Mouse (Mus musculus) limb, embryonic 15.5 days (tissue): ENCODE measurements around the gene Flot1. TPM values are rescaled to one million over a fixed set of nuclear protein-coding genes. Genes with fewer than 3 reads are reported as not detected.

Experiments
- ATAC-seq: fragments of 200-750 bp; cut with Nextera tagmentation; 2 replicates; pipeline ENCODE4 v1.8.0; 2017; ENCODE audit warnings: low read depth, moderate TSS enrichment; ENCODE audit not compliant: insufficient number of reproducible peaks, low FRiP score, low TSS enrichment
- H3K27ac ChIP-seq: fragments of 300-500 bp; sonication (generic); 2 replicates; pipeline ENCODE4 v1.5.1; 2015; ENCODE audit warnings: moderate library complexity, mild to moderate bottlenecking, inconsistent platforms
- H3K27me3 ChIP-seq: fragments of 300-500 bp; sonication (generic); 2 replicates; pipeline ENCODE4 v1.6.1; 2015; ENCODE audit warnings: inconsistent platforms
- H3K36me3 ChIP-seq: fragments of 300-500 bp; sonication (generic); 2 replicates; pipeline ENCODE4 v1.6.1; 2015; ENCODE audit warnings: inconsistent platforms
- H3K4me1 ChIP-seq: fragments of 300-500 bp; sonication (generic); 2 replicates; pipeline ENCODE4 v1.6.1; 2015; ENCODE audit warnings: inconsistent platforms
- H3K4me2 ChIP-seq: fragments of 300-500 bp; sonication (generic); 2 replicates; pipeline ENCODE4 v1.6.1; 2015; ENCODE audit warnings: mild to moderate bottlenecking, inconsistent platforms
- H3K4me3 ChIP-seq: fragments of 300-500 bp; sonication (generic); 2 replicates; pipeline ENCODE4 v1.5.1; 2015; ENCODE audit warnings: mild to moderate bottlenecking, inconsistent platforms
- H3K9ac ChIP-seq: fragments of 300-500 bp; sonication (generic); 2 replicates; pipeline ENCODE4 v1.6.1; 2015; ENCODE audit warnings: inconsistent platforms
- H3K9me3 ChIP-seq: fragments of 300-500 bp; sonication (generic); 2 replicates; pipeline ENCODE4 v1.6.1; 2016; ENCODE audit warnings: inconsistent platforms
- WGBS: fragments of 180-500 bp; shearing (Covaris S2); methylation state at CpG from one replicate; pipeline ENCODE4 v1.1.7; 2015; 5-methylcytosine and 5-hydroxymethylcytosine counted together
- polyA plus RNA-seq: library from polyadenylated mRNA; unstranded; fragments of >200 nt; fragmentation: Nextera tagmentation; extraction: Ambion mirVana; gene quantifications from 2 replicates; pipeline ENCODE4 v1.2.1, GENCODE M21; 2015

Gene Flot1
- polyA plus RNA-seq, 1 experiment from 2014 or later: 60.2 TPM

DNA sequence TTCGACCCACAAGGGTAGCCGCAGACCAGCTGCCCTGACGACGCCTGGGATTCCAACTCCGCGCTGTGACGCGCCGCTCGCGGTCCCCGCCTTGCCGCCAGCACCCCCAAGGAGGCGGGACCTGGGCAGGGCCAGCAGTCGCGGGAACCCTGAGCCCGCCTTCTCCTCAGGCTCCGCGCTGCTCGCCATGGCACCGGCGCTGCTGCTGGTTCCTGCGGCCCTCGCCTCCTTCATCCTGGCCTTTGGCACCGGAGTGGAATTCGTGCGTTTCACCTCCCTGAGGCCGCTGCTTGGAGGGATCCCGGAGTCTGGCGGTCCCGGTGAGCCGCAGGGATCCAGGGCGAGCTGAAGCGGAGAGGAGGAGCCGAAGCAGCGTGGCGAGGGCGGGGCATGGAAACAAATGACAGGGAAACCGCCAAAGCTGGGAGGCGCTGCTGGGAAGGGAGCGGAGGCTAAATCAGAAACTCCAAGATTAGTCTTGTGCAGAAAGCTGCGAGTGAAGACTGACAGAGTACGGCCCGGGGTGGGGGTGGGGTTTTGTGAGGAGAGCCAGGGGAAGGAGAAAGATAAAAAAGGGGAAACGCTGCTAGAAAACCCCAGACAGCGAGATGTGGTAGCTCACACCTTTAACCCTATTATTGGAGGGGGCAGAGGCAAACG lies 38.3 kb downstream of the Flot1 start, which contains the start of gene Nrm:
TSS of gene Nrm (plus strand) at position 121 of the 660 bp plus-strand sequence.
- H3K4me3 ChIP-seq: peak within 1 kb of the TSS; percentile 69
- H3K27me3 ChIP-seq: no peaks in the 10 kb centered on the region
- peaks cover 19% of the 10 kb centered on the region for H3K4me1 ChIP-seq
- 1% methylated on average over 47 of the region's 47 CpGs for WGBS
- H3K27ac ChIP-seq: peak within 1 kb of the TSS; percentile 97
- H3K9me3 ChIP-seq: no peaks in the 10 kb centered on the region
- peaks cover 29% of the 10 kb centered on the region for H3K36me3 ChIP-seq
- H3K4me2 ChIP-seq: peak within 1 kb of the TSS; percentile 61
- H3K9ac ChIP-seq: peak within 1 kb of the TSS; percentile 76
- ATAC-seq: peak; percentile 88

GRCm38 (mm10) chr17:35864832-35865353 lies 41.9 kb downstream of the Flot1 start:
- Histone ChIP-seq H3K27me3 (no peaks in the 10 kb centered on the region), H3K4me2 (peak overlapping the region; percentile 92), H3K9me3 (no peaks in the 10 kb centered on the region), H3K27ac (peak overlapping the region; percentile 97), H3K4me3 (peak overlapping the region; percentile 69), H3K36me3 (0 out of 2 replicates have a peak, but pooled peaks cover 3% of the 10 kb centered on the region), H3K4me1 (peaks cover 51% of the 10 kb centered on the region), H3K9ac (peak overlapping the region; percentile 65)
- no peak for ATAC-seq
- WGBS: 25% methylated on average over 10 of the region's 10 CpGs

DNA sequence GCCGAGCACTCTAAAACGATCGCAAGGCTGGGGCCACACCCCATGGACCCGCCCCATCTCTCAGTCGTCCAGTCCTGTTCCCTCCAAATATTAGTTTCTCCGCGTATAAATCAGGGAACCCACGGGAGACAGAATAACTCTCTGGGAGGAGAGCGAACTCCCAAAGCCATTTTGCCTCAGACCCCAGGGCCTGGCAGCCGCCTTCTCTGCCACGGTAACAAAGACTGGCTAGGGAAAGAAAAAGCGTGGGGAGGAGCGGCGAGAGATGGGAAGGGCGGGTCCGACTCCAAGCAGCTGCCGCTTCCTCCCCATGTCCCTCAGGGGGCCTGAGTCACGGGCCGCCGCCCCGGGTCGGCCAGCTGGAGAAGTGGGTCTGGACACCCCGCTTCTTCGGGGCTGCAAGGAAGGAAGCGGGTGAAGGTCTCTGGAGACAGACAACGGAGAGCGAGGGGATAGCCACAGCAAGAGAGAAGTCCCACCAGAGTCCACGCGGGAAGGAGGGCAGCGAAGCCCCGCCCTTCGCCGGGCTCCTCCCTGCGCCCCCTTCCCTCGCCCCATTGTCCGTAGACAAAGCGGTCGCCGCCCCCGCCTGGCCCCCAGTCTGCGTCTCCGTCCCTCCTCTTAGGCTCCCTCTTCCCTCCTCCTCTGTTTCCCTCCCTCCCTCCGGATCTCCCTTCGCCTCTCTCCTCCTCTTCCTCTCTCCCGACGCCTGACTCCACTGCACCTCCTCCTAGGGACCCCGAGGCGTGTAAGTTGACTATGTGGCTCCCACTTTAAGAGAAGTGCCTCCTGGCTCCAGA lies 42.7 kb downstream of the Flot1 start, which contains the start of gene Ppp1r18:
TSS of gene Ppp1r18 (plus strand) at position 113 of the 800 bp plus-strand sequence.
- H3K9me3 ChIP-seq: no peaks in the 10 kb centered on the region
- H3K4me1 ChIP-seq: peaks cover 59% of the 10 kb centered on the region
- under 1% methylated on average over 40 of the region's 48 CpGs for WGBS

DNA sequence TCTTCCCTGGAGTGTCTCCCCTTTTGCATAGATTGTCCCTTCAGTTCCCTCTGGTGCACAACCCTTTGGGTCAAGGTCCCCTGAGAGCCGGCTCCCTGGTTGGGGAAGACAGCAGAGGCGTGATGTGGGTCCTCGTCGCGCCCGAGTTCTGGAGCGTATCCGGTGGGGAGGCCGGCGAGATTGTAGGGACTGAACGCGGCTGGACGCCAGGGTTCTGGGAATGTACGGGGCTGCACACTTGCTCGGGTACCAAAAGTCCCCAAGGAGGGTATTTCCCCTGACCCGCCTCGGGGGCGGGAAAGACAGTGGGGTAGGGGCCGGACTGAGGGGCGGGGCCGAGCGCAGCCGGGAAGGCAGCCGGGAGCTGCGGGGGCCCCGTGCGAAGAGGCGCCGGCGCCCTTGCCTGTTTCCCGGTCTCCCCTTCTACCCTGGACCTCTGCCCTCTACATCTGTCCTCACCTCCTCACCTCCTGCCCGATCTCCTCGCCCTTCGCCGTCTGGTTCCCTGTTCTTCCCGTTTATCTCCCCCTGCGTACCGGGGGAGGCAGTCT lies 43.3 kb downstream of the Flot1 start:
- Histone ChIP-seq H3K4me3 (peak overlapping the region; percentile 69), H3K9me3 (no peaks in the 10 kb centered on the region), H3K9ac (peak overlapping the region; percentile 65), H3K27ac (peak overlapping the region; percentile 97), H3K27me3 (no peaks in the 10 kb centered on the region), H3K4me2 (peak overlapping the region; percentile 92), H3K4me1 (peaks cover 57% of the 10 kb centered on the region), H3K36me3 (peaks cover 7% of the 10 kb centered on the region; the same call in 1 of the 2 replicates)
- ATAC-seq: peak; percentile 61
- WGBS: under 1% methylated on average over 23 of the region's 38 CpGs

More for the DNA sequence above, 42.7 kb downstream of the Flot1 start, which contains the start of gene Ppp1r18:
- Histone ChIP-seq H3K27me3 (no peaks in the 10 kb centered on the region), H3K27ac (peak within 1 kb of the TSS; percentile 97), H3K4me2 (peak within 1 kb of the TSS; percentile 92), H3K4me3 (peak within 1 kb of the TSS; percentile 69), H3K36me3 (0 out of 2 replicates have a peak, but pooled peaks cover 3% of the 10 kb centered on the region), H3K9ac (peak within 1 kb of the TSS; percentile 65)
- ATAC-seq: peak; percentile 75

GRCm38 (mm10) chr17:35866911-35867890 lies 44.2 kb downstream of the Flot1 start:
- H3K27ac ChIP-seq: peak overlapping the region; percentile 97
- H3K4me3 ChIP-seq: peak overlapping the region; percentile 69
- no peaks in the 10 kb centered on the region for H3K27me3 ChIP-seq
- H3K4me2 ChIP-seq: peak overlapping the region; percentile 92
- peaks cover 8% of the 10 kb centered on the region; the same call in 1 of the 2 replicates for H3K36me3 ChIP-seq
- 9% methylated on average over 26 of the region's 26 CpGs for WGBS
- peak overlapping the region; percentile 65 for H3K9ac ChIP-seq
- H3K9me3 ChIP-seq: no peaks in the 10 kb centered on the region
- ATAC-seq: no peak
- H3K4me1 ChIP-seq: peaks cover 55% of the 10 kb centered on the region

DNA sequence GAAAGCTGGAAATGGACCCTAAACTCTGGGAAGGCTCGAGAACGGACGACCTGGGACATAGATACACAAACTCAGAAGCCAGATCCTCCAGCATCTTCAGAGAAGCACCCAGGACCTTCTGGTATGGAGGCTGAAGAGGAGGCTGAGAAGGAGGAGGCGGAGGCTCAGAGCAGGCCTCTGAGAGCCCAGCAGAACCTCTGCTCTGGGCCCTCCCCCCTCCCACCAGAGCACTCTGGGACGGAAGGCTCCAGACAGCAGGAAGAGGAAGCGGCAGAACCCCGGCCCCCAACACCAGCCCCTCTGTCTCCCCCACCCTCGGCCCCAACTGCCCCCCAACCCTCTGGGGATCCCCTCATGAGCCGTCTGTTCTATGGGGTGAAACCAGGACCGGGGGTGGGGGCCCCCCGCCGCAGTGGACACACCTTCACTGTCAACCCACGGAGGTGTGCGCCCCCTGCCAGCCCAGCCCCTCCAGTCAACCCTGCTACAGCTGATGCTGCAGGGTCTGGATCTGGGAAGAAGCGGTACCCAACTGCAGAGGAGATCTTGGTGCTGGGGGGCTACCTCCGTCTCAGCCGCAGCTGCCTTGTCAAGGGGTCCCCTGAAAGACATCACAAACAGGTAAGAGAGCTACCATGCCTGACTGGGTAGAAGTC lies 45.3 kb downstream of the Flot1 start:
- H3K27ac ChIP-seq: peak overlapping the region; percentile 97
- H3K4me3 ChIP-seq: peak overlapping the region; percentile 69
- peak overlapping the region; percentile 92 for H3K4me2 ChIP-seq
- WGBS: 23% methylated on average over 16 of the region's 17 CpGs
- peak overlapping the region; percentile 65 for H3K9ac ChIP-seq
- H3K9me3 ChIP-seq: no peaks in the 10 kb centered on the region
- peaks cover 10% of the 10 kb centered on the region for H3K36me3 ChIP-seq
- no peaks in the 10 kb centered on the region for H3K27me3 ChIP-seq
- ATAC-seq: no peak
- peaks cover 59% of the 10 kb centered on the region for H3K4me1 ChIP-seq

DNA sequence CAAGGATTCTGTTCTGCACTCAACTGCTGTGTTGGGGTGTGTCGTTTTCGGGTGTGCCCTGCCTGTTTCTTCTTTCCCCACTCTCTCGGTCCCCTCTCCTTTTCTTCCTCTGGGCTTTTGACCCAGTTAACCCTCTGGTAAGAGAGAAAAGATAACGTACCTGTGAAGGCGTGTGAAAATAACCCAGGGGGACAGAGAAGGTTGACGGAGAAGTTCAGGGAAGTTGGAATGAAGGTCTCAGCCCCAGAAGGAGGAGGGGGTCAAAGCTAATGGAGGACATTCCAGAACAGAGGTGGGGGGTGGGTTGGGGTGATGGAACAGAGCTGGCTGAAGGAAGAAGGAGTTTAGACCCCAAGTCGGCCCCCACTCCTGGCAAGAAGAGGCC lies 45.9 kb downstream of the Flot1 start:
- peak overlapping the region; percentile 69 for H3K4me3 ChIP-seq
- WGBS: 3% methylated on average over 7 of the region's 7 CpGs
- peaks cover 8% of the 10 kb centered on the region for H3K36me3 ChIP-seq
- H3K27ac ChIP-seq: peak overlapping the region; percentile 97
- ATAC-seq: no peak
- peaks cover 64% of the 10 kb centered on the region for H3K4me1 ChIP-seq
- peak overlapping the region; percentile 65 for H3K9ac ChIP-seq
- no peaks in the 10 kb centered on the region for H3K27me3 ChIP-seq
- H3K4me2 ChIP-seq: peak overlapping the region; percentile 92
- H3K9me3 ChIP-seq: no peaks in the 10 kb centered on the region

DNA sequence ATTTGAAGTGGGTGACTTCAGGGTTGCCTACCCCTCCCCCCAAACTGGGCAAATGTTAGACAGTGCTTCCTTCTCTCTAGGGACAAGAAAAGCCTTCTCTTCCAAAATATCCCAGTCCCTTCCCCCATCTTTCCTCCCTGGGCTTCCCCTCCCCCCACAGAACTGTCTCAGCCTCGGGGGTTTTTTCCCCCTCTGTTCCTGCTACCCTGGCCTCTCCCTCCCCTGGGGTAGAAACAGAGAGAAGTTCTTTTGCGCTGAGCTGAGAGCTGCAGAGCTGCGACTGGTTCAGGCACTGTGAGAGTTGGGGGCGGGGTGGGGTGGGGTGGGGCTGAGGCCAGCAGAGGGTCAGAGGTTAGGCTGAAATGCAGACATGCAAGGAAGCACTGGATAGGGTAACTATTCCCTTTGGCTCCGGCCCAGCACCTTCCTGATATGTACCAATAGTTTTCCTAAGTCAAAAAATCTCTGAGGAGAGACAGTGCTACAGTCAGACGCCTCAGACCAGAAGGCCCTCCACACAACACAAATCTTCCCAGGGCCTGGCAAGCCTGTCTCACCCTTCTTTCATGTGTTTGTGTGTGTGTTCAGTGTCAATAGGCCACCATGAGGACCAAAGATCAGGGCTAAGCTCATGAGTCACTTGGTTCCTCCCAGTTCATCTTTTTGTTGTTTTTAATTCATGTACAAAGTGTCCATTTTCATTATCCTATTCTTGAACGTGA lies 46.5 kb downstream of the Flot1 start:
- ATAC-seq: no peak
- H3K9ac ChIP-seq: peak overlapping the region; percentile 33
- H3K4me3 ChIP-seq: peak overlapping the region; percentile 69
- H3K27ac ChIP-seq: peak overlapping the region; percentile 97
- H3K9me3 ChIP-seq: no peaks in the 10 kb centered on the region
- H3K4me2 ChIP-seq: peak overlapping the region; percentile 92
- peaks cover 61% of the 10 kb centered on the region for H3K4me1 ChIP-seq
- peaks cover 11% of the 10 kb centered on the region for H3K36me3 ChIP-seq
- H3K27me3 ChIP-seq: no peaks in the 10 kb centered on the region
- 8% methylated on average over 7 of the region's 7 CpGs for WGBS

DNA sequence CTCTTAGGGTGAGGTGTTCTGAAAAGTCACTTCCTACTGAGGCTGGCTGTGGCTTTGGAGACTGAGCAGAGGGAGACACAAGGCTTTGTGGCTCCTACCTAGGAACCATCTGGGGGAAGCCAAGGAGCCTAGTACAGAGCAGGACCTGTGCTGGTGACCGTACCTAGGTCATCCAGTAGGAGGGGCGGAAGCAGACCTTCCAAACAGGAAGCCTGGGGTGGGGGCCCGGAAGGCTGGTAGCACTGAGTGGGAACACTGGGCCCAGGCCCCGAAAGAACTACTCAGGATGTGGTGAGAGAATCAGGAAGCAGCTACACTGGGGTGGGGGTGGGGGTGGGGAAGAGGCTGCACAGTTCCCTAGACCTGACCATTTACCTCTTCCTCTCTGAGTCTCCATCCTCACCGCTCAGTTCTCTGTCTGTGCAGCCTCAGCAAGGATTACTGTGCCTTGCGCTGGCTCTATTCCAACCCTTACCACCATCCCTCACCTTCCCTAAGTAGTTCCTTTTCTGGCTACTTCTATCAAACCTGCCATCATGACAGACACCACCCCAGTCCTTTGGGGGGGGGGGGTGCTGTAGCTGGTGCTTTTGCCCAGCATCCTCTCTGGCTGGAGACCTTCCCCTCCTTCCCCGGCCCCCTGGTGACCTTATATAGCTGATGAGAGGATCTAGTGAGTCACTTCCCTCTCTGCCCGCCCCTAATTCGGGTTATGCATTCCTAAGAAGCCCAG lies 47.3 kb downstream of the Flot1 start:
- 49% methylated on average over 9 of the region's 9 CpGs for WGBS
- Histone ChIP-seq H3K4me2 (peak overlapping the region; percentile 92), H3K9me3 (no peaks in the 10 kb centered on the region), H3K4me3 (peak overlapping the region; percentile 69), H3K4me1 (peaks cover 55% of the 10 kb centered on the region), H3K36me3 (peaks cover 19% of the 10 kb centered on the region), H3K27me3 (no peaks in the 10 kb centered on the region), H3K27ac (peak overlapping the region; percentile 97), H3K9ac (peak overlapping the region; percentile 33; the same call in 1 of the 2 replicates)
- no peak for ATAC-seq
